Mouse (Mus musculus) heart, adult 18-20 months (tissue): ENCODE data around the gene Rev3l. TPM values are rescaled to one million over a fixed set of nuclear protein-coding genes. Genes with fewer than 3 reads are reported as not detected.
"Not testable (repeated sequence)": the region's sequence is repeated elsewhere in the genome, so short reads cannot be mapped to it uniquely, and the experiment has no call there.

Experiments used
- DNase-seq, 2 experiments: peaks; one replicate each; pipeline ENCODE4 v3.0.0; 2021 to 2022; ENCODE audit warnings: mixed read lengths in 1 of 2
- total RNA-seq, 2 experiments: library from RNA; stranded (reverse); gene quantifications; 2 replicates each; pipeline ENCODE4 v1.2.3; 2021

Rev3l gene
- total RNA-seq, 2 experiments from 2014 or later = 9.6 to 9.9 TPM

DNA sequence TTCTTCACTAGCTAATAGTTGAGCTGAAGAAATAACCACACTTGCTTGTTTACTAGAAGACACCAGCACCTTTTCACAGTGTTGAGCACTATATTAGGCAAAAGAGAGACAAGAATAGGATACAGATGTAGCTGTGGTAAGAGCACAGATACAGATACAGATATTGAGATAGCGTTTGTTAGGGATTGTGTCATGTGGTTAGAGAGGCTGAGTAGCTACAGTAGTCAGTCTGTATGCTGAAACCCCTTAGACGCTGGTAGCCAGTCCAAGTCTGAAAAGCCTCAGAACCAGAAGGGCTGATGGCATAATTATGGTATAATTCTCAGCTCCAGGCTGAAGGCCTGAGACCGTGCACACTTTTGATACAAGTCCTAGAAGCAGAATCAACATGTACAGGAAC lies 53.3 kb downstream of the Rev3l start:
- DNase-seq = no peak

DNA sequence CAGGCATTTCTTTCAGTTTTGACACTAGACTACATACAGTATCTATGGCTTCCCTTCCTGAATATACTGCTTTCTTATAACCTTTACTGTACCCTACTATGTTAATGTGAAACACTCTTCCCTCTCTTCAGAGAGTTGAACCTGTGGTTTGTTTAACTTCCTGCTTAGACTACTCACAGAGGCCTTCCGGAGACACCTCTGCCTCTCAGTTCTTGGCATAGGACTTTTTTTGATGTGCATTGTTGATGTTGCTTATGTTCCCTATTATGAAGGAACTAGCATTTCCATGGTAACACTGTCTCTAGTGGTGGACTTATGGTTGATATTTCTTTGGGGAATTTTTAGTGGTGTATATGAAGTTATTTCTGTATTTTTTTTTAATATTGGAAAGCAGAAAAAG lies 61.4 kb downstream of the Rev3l start:
- DNase-seq = no peak

DNA sequence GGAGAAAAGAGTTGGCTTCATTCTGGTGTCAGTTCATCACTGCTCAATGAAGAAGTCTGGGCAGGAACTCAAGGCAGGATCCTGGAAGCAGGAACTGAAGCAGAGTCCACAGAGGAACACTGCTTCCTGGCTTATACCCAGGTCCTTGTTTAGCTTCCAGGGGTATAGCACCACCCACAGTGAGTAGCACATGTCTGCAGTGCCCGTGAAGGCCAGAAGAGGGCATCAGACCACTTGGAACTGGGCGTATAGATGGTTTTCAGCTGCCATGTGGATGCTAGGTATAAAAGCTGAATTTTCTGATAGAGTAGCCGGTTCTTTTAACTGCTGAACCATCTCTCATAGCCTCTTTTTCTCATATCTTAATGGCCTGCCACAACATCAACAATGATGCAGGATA lies 79.6 kb downstream of the Rev3l start:
- peak; percentile 13 to 25 for DNase-seq

DNA sequence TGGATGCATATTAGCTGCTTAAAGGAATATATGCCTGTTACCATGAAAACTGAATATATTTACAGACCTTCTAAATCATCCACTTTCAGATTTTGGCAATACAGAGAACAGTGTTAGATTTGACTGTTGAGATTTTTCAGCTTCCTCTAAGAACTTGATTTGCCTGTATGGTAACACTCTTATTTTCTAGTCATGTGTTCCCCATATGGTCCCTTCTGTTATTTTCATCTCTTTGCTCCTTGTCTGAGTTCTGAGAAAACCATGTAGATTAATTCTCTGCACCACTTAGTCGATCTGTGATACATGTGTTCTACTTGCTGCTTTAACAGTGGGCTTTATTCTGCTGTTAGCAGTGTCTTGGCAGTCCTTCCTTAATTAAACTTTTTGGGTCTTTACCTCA lies 110.7 kb downstream of the Rev3l start:
- no peak for DNase-seq

DNA sequence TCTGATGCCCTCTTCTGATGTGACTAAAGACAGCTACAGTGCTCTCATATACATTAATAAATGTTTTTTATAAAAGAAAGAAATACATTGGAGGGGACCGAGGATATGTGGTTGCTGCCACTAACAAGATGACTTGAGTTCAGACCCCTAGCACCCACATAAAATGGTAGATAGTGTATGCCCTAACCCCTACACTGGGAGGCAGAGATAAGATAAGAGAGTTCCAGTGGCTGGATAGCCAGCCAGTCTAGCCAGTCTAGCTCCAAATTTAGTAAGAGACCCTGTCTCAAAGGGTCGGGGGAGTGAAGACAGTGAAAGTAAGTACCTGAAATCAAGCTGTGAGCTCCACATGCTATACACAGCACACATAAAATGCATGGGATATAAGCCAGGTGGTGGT lies 133.6 kb downstream of the Rev3l start:
- no peak for DNase-seq

DNA sequence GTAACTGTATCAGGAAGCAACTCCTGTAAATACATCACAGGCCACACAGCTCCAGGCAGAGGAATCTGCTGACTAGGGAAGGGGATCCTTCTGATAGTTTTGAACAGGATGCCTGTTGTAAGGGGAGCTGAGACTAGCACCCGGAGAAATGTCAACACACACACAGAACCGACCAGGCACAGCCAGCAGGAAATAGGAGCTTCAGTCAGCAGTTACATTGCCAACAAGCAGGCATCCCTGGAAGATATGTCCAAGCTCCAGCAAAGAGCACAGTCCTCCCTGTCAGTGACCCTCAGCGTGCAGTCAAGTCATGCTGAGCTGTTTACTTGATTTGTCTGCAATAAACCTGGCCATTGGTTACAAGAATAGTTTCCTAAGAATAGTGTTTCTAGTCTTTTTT lies 156.7 kb downstream of the Rev3l start:
- DNase-seq = no peak

DNA sequence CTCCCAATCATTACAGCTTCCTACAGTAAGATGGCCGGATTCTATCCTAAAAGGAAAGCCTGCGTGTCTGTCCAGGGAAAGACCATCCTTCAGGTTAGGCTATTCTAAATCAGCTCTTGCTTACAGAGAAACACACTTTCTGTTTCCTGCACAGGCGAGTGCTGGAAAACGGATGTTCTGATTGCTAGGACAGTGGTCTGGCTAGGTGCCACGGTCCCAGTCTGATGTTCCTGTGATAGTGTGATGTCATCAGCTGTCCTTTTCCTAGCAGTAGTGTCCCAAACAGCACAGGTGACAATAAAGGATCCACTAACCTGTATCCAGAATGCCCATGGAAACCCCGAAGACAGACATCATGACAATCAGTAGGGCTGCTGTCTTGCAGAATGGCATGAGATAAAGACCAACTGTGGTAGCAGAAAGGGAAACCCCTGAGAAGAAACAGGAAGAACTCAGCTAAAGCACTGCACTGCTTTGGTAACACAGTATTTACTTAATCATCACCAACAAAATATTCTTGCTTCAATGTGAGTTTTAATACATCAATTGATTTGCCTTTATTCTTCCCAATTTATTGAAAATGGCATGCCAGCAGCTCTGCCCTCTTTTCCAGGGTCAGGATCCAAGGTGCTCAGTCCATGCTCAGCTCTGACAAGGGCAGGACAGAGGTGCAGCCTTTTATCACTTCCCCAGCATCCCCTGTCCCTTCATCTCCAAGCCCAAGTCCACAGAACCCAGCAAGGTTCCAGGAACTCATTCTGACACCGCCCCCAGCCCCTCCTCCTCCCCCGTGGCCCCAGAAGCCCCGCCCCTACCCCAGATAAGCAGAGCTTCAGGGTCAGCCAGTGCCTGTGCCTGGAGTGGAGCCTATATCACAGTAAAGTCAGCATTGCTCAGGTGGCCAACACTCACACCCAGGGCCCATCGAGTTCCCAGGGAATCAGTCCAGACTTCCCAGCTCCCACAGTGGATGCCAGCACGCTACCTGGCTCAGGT lies 162.1 kb downstream of the Rev3l start:
- peak in 1 of 2 experiments; percentile 11 for DNase-seq

DNA sequence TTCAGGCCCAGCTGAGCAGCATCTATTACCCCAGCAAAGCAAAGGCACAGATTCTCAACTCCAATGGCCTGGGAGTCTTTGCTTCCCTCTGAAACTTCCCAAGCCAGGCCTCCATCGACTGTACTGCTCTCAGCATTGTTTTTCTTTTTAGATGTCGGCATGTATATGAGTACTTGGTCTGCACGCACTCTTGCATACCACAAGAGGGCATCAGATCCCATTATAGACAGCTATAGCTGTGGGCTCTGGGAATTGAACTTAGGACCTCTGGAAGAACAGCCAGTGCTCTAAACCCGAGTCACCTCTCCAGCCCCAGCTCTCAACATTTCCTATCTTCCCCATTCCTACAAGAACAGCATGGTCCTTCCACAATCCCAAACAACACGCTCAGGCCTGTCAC lies 164.6 kb downstream of the Rev3l start:
- no peak for DNase-seq

DNA sequence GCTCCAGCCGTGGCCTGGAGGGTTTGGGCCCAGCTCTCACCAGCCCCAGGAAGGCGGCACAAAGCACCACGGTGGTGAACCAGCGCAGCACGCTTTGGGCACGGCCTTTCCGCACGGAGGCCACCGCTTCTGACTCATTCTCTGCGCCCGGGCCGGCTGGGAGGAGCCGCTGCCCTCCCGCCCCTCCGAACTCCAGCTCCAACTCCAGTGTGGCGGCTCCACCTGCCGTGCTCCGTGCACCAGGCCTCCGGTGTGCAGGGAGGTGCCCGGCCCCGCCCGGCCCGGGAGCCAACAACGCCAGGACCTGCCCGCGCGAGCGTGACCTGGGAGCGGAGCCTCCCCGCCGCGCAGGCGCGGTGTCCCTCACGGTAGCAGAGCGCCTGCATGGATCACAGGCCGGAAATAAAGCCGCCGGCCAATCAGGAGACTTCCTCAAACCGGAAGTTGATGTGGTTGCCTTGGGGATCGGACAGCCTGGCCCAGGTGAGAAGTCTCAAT lies 167.0 kb downstream of the Rev3l start, which contains the start of gene Mfsd4b4:
TSS of gene Mfsd4b4 (minus strand) at position 365 of the 498 bp plus-strand sequence.
- peak; percentile 87 to 91 for DNase-seq

DNA sequence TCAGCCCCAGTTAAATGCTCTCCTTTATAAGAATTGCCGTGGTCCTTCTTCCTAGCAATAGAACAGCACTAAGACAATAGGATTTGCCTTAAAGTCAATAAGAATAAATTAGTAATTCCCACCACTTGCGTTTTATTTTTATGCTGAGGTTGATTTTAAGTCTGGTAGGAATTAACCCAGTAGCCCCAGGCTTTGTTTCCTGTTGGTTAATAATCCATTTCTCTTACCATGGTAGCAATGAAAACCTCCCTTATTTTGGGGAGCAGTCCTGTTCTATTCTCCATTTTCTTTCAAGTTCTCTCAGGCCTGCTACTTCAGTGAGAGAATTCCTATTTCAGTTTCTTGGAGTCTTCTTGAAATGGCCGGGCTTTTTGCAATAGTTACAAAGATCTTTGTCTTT lies 172.3 kb downstream of the Rev3l start:
- no peak for DNase-seq

DNA sequence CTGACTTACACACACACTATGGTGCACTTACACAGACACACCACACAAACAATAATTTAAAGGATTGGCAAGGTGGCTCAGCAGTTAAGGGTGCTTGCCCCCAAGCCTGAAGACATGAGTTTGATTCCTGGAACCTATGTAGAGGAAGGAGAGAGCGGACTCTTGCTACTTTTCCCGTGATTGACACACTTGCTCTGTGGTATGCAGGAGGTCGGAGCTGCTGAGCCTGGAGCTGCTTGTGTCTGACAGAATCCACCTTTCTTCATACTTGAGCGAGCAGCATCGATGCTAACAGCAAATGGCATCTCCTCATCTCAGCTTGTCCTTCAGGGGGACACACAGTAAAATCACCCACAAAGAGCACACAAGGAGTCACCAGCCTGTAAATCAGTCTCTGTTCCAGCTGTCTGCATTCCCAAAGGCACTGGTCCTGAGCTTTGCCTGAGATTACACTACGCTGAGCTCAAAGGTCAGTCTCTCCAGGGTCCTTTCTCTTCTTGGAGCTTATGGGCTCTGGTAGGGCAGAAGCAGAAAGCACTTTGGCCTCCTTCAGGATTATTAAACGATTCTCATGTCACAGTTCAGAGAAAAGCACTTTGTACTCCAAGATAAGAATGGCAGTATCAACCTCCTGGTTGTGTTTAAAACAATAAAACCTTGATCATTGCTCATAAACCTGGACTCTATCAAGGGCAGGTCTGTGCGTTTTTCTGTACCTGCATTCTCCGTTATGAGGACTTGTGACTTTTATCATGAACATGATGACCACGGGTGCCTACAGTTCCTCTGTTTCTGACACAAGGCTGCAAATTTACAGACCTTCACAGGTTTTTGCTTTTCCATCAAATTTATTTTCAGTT lies 175.1 kb downstream of the Rev3l start:
- no peak for DNase-seq

DNA sequence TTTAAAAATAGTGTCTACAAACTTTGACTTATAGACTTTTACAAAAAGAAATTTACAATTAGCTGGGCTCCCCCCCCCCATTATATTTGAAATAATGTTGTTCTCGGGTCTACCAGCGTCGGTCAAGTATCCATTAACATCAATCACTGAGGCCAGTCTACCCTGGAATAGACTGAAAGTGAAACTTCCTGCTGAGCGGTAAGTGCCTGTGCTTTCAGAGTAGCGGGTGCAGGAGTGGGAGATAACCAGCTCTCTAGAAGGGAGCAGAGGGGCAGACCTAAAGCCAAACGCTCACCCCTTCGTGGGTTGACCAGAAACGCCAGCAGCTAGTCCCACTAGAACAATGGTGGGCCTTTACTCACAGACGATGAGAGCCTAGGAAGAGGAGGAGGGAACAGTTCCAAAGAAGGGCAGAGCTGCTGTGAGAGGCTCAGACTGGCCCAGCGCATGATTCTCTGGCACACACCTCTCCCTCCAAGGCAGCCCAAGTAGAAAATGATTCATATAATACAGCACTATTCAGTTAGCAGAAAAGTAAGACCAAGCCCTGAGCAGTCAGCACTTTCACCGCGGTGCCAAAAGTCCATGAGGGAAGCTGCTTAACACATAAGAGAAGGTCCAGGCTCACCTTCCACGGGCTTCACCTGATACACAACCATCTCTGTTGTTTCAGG lies 177.0 kb downstream of the Rev3l start:
- no peak for DNase-seq

DNA sequence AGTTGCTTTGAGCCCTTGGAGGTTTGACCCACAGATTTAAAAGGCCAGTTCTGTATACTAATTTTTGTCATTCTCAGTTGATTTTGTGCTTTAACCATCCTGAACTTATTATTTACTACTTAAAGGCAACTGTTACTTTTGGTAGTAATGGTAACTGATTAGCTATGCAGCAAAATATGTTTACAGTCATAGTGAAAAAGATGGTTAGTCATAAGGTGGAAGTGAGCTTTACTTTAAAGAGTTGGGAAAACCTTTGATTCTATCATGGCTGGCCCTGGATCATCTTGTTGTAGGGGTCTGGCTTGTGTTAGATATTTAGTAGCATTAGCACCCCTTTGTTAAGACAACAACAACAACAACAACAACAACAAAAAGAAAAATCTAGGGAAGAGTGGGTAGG lies 180.7 kb downstream of the Rev3l start:
- DNase-seq = no peak

DNA sequence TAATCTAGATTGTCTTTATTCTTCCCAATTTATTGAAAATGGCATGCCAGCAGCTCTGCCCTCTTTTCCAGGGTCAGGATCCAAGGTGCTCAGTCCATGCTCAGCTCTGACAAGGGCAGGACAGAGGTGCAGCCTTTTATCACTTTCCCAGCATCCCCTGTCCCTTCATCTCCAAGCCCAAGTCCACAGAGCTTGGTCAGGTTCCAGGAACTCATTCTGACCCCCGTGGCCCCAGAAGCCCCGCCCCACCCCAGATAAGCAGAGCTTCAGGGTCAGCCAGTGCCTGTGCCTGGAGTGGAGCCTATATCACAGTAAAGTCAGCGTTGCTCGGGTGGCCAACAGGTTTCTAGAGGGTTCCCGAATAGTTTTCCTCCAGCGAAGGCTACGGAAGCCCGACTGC lies 192.6 kb downstream of the Rev3l start:
- not testable (repeated sequence) for DNase-seq

Other genes with a start within 250 kb of the Rev3l start
- gene Traf3ip2, start 119.2 kb upstream of the Rev3l start, total RNA-seq = 1 to 10 TPM; 4.7 to 5.4 TPM
- gene Mfsd4b4, start 167.1 kb downstream of the Rev3l start, total RNA-seq = 1 to 10 TPM; 3.1 to 3.4 TPM
- gene Mfsd4b2, start 194.8 kb downstream of the Rev3l start, total RNA-seq = under 1 TPM; 0.12 to 0.21 TPM
- 1 to 10 TPM; 5.4 to 7.1 TPM for gene Mfsd4b3, start 228.0 kb downstream of the Rev3l start, total RNA-seq